Mouse (Mus musculus): Measurements from ENCODE around the gene Cd27. TPM values are rescaled to one million over a fixed set of nuclear protein-coding genes. Genes with fewer than 3 reads are reported as not detected.

Cd27 gene
- polyA plus RNA-seq, 1 experiment from 2014 or later, result 1.3 TPM

- no peak overlapping the region for H3K4me2 ChIP-seq (replicated peaks)
- H3K4me1 ChIP-seq, result peaks cover 16% of the 10 kb centered on the region
- no peaks in the 10 kb centered on the region for H3K27me3 ChIP-seq
- no peaks in the 10 kb centered on the region for H3K9me3 ChIP-seq
- no peak overlapping the region for H3K9ac ChIP-seq (replicated peaks)
- H3K4me3 ChIP-seq, result no peak overlapping the region
- peaks cover 12% of the 10 kb centered on the region; the same call in 1 of the 2 replicates for H3K36me3 ChIP-seq
- ATAC-seq (replicated peaks), result no peak
- 15% methylated on average over 1 of the region's 1 CpGs for WGBS
- H3K27ac ChIP-seq (replicated peaks), result no peak overlapping the region
Measured at GRCm38 (mm10) chr6:125195541-125196075, 41.2 kb downstream of the Cd27 start.

- H3K27ac ChIP-seq (replicated peaks), result no peak overlapping the region
- no peaks in the 10 kb centered on the region for H3K9me3 ChIP-seq
- no peak for ATAC-seq (replicated peaks)
- H3K4me2 ChIP-seq (replicated peaks), result no peak overlapping the region
- H3K9ac ChIP-seq (replicated peaks), result no peak overlapping the region
- H3K27me3 ChIP-seq, result no peaks in the 10 kb centered on the region
- H3K36me3 ChIP-seq, result peaks cover 21% of the 10 kb centered on the region
- no peak overlapping the region for H3K4me3 ChIP-seq
- 84% methylated on average over 7 of the region's 7 CpGs for WGBS
- H3K4me1 ChIP-seq, result peaks cover 29% of the 10 kb centered on the region
Measured at GRCm38 (mm10) chr6:125193390-125193789, 43.4 kb downstream of the Cd27 start.

GRCm38 (mm10) chr6:125192841-125193240 is 44.0 kb downstream of the Cd27 start:
- Histone ChIP-seq H3K9me3 (no peaks in the 10 kb centered on the region), H3K4me1 (peaks cover 29% of the 10 kb centered on the region), H3K4me2 (replicated peaks) (peak overlapping the region; percentile 77), H3K27ac (replicated peaks) (peak overlapping the region; percentile 100; the same call in 1 of the 2 replicates), H3K4me3 (peak overlapping the region; percentile 83), H3K27me3 (no peaks in the 10 kb centered on the region), H3K36me3 (peaks cover 26% of the 10 kb centered on the region), H3K9ac (replicated peaks) (peak overlapping the region; percentile 81)
- ATAC-seq (replicated peaks), result no peak
- WGBS, result 44% methylated on average over 5 of the region's 5 CpGs

GRCm38 (mm10) chr6:125192016-125192714 is 44.6 kb downstream of the Cd27 start:
- peak; percentile 94 for ATAC-seq (replicated peaks)
- peaks cover 33% of the 10 kb centered on the region for H3K36me3 ChIP-seq
- H3K4me1 ChIP-seq, result peaks cover 29% of the 10 kb centered on the region
- H3K27me3 ChIP-seq, result no peaks in the 10 kb centered on the region
- peak overlapping the region; percentile 83 for H3K4me3 ChIP-seq
- H3K9me3 ChIP-seq, result no peaks in the 10 kb centered on the region
- H3K4me2 ChIP-seq (replicated peaks), result peak overlapping the region; percentile 77
- H3K9ac ChIP-seq (replicated peaks), result peak overlapping the region; percentile 81
- WGBS, result under 1% methylated on average over 34 of the region's 34 CpGs
- peak overlapping the region; percentile 100 for H3K27ac ChIP-seq (replicated peaks)

GRCm38 (mm10) chr6:125191332-125192015 is 45.3 kb downstream of the Cd27 start, which contains the start of the genes Ncapd2 and Mrpl51:
Gene Ncapd2, minus strand, starts transcription at chr6:125191701.
Gene Mrpl51, plus strand, starts transcription at chr6:125191801.
- Histone ChIP-seq H3K27me3 (no peaks in the 10 kb centered on the region), H3K4me3 (peak within 1 kb of the TSS; percentile 83), H3K9me3 (no peaks in the 10 kb centered on the region), H3K4me1 (peaks cover 29% of the 10 kb centered on the region), H3K27ac (replicated peaks) (peak within 1 kb of the TSS; percentile 100), H3K36me3 (peaks cover 39% of the 10 kb centered on the region), H3K9ac (replicated peaks) (peak within 1 kb of the TSS; percentile 81), H3K4me2 (replicated peaks) (peak within 1 kb of the TSS; percentile 77)
- under 1% methylated on average over 54 of the region's 54 CpGs for WGBS
- peak; percentile 97 for ATAC-seq (replicated peaks)

GRCm38 (mm10) chr6:125190816-125191215 is 46.0 kb downstream of the Cd27 start:
- peak overlapping the region; percentile 83 for H3K4me3 ChIP-seq
- no peak for ATAC-seq (replicated peaks)
- no peaks in the 10 kb centered on the region for H3K27me3 ChIP-seq
- peak overlapping the region; percentile 71 for H3K9ac ChIP-seq (replicated peaks)
- peak overlapping the region; percentile 100 for H3K27ac ChIP-seq (replicated peaks)
- peak overlapping the region; percentile 77 for H3K4me2 ChIP-seq (replicated peaks)
- peaks cover 46% of the 10 kb centered on the region for H3K36me3 ChIP-seq
- no peaks in the 10 kb centered on the region for H3K9me3 ChIP-seq
- peaks cover 29% of the 10 kb centered on the region for H3K4me1 ChIP-seq

GRCm38 (mm10) chr6:125186203-125186602 is 50.6 kb downstream of the Cd27 start:
- Histone ChIP-seq H3K27ac (replicated peaks) (no peak overlapping the region), H3K9me3 (no peaks in the 10 kb centered on the region), H3K36me3 (peaks cover 78% of the 10 kb centered on the region), H3K27me3 (no peaks in the 10 kb centered on the region), H3K4me2 (replicated peaks) (no peak overlapping the region), H3K4me1 (peaks cover 19% of the 10 kb centered on the region), H3K4me3 (no peak overlapping the region), H3K9ac (replicated peaks) (no peak overlapping the region)
- WGBS, result 96% methylated on average over 10 of the region's 10 CpGs
- no peak for ATAC-seq (replicated peaks)

Small RNAs within 50 kb of the gene (microRNA-seq; reads per million reads assigned to microRNA genes)
- gene Mir3098 (0.66 reads per million), gene Mir8113 (not detected)

Other genes starting within 250 kb of the Cd27 start
- gene Pianp, start 240.3 kb downstream of the Cd27 start, polyA plus RNA-seq (2015; fragmentation: Nextera tagmentation; extraction: Ambion mirVana), result 29.9 and 30.4 TPM in 2 replicates
- gene Zfp384, start 227.9 kb downstream of the Cd27 start, polyA plus RNA-seq (2015; fragmentation: Nextera tagmentation; extraction: Ambion mirVana), result 16.7 and 21.7 TPM in 2 replicates
- 207 and 211 TPM in 2 replicates for gene Ing4, start 197.2 kb downstream of the Cd27 start, polyA plus RNA-seq (2015; fragmentation: Nextera tagmentation; extraction: Ambion mirVana)
- 21.9 and 26.2 TPM in 2 replicates for gene Acrbp, start 187.3 kb downstream of the Cd27 start, polyA plus RNA-seq (2015; fragmentation: Nextera tagmentation; extraction: Ambion mirVana)
- gene Lpar5, start 169.1 kb downstream of the Cd27 start, polyA plus RNA-seq (2015; fragmentation: Nextera tagmentation; extraction: Ambion mirVana), result 0.50 and 0.71 TPM in 2 replicates
- gene Chd4, start 141.0 kb downstream of the Cd27 start, polyA plus RNA-seq (2015; fragmentation: Nextera tagmentation; extraction: Ambion mirVana), result 98.9 and 112 TPM in 2 replicates
- gene Nop2, start 105.1 kb downstream of the Cd27 start, polyA plus RNA-seq (2015; fragmentation: Nextera tagmentation; extraction: Ambion mirVana), result 51.1 and 51.8 TPM in 2 replicates
- gene Iffo1, start 91.8 kb downstream of the Cd27 start, polyA plus RNA-seq (2015; fragmentation: Nextera tagmentation; extraction: Ambion mirVana), result 18.9 and 21.0 TPM in 2 replicates
- gene Gapdh, start 70.5 kb downstream of the Cd27 start, polyA plus RNA-seq (2015; fragmentation: Nextera tagmentation; extraction: Ambion mirVana), result 1,461 and 1,493 TPM in 2 replicates
- gene Ncapd2, start 45.3 kb downstream of the Cd27 start, polyA plus RNA-seq (2015; fragmentation: Nextera tagmentation; extraction: Ambion mirVana), result 98.5 and 99.5 TPM in 2 replicates
- gene Mrpl51, start 45.2 kb downstream of the Cd27 start, polyA plus RNA-seq (2015; fragmentation: Nextera tagmentation; extraction: Ambion mirVana), result 155 and 158 TPM in 2 replicates
- gene Vamp1, start 21.5 kb downstream of the Cd27 start, polyA plus RNA-seq (2015; fragmentation: Nextera tagmentation; extraction: Ambion mirVana), result 5.6 and 6.0 TPM in 2 replicates
- 3.0 and 3.2 TPM in 2 replicates for gene Tapbpl, start 5.2 kb downstream of the Cd27 start, polyA plus RNA-seq (2015; fragmentation: Nextera tagmentation; extraction: Ambion mirVana)
- not detected in 2 replicates for gene Tuba3a, start 49.0 kb upstream of the Cd27 start, polyA plus RNA-seq (2015; fragmentation: Nextera tagmentation; extraction: Ambion mirVana)
- 10.8 and 11.5 TPM in 2 replicates for gene Ltbr, start 76.9 kb upstream of the Cd27 start, polyA plus RNA-seq (2015; fragmentation: Nextera tagmentation; extraction: Ambion mirVana)
- gene Scnn1a, start 83.6 kb upstream of the Cd27 start, polyA plus RNA-seq (2015; fragmentation: Nextera tagmentation; extraction: Ambion mirVana), result 0.20 and 0.25 TPM in 2 replicates
- gene Tnfrsf1a, start 112.4 kb upstream of the Cd27 start, polyA plus RNA-seq (2015; fragmentation: Nextera tagmentation; extraction: Ambion mirVana), result 11.3 and 13.0 TPM in 2 replicates
- 0.06 and 0.10 TPM in 2 replicates for gene Plekhg6, start 143.8 kb upstream of the Cd27 start, polyA plus RNA-seq (2015; fragmentation: Nextera tagmentation; extraction: Ambion mirVana)